Mouse (Mus musculus) cerebellum, adult 18-20 months (tissue): Measurements from ENCODE around the gene Tacr3.

ENCODE experiments used
- DNase-seq, 2 experiments: peaks; one replicate each; pipeline ENCODE4 v3.0.0; 2021

Gene Tacr3

DNA sequence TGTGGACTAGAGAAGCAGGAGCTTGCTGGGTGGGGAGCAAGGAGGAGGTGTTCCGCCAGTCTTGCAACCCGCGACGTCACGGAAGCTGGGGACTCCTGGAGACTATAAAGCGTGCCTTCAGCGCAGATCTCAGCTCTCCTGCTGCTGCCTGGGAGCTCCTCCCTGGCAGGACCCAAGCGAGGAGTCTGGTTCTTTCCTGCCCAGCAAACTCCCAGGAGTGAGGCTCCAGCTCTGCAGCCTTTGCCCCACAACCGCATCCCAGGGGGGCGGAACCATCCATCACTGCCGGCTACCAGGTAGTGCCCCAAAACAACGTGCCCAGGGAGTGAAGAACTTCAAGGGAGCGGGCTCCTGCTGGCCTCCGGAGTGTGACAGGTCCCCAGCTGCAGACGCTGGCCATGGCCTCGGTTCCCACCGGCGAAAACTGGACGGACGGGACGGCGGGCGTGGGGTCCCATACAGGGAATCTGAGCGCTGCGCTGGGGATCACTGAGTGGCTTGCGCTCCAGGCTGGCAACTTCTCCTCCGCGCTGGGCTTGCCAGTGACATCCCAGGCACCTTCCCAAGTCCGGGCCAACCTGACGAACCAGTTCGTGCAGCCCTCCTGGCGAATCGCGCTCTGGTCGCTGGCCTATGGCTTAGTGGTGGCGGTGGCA lies at the start of gene Tacr3:
TSS of gene Tacr3 (plus strand) at position 133 of the 656 bp plus-strand sequence.
- no peak for DNase-seq

- no peak for DNase-seq
Measured at GRCm38 (mm10) chr3:134828492-134828874, 324 bp upstream of the Tacr3 start.

- DNase-seq, result no peak
Measured at GRCm38 (mm10) chr3:134829531-134829921, 719 bp downstream of the Tacr3 start.

- no peak for DNase-seq
Measured at GRCm38 (mm10) chr3:134851342-134851741, 22.5 kb downstream of the Tacr3 start.

GRCm38 (mm10) chr3:134877701-134878100 lies 48.9 kb downstream of the Tacr3 start:
- DNase-seq, result no peak

DNA sequence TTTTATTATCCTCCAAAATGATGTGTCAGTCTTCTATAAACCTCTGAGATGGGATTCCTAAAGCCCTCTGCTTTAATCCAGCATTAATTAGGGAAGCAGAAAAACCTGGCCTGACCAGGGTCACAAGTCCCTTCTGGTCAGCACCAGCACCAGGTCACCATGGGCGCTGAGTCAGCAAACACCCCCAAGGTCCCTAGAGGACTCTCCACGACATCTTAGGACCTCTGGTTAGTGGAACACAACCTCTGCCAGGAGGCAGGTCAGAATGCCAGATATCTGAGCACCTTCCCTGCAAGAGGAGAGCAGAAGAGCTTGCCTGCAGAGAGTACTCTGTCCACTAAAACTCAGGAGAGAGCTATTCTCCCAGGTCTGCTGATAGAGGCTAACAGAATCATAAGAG lies 67.0 kb downstream of the Tacr3 start:
- no peak for DNase-seq

DNA sequence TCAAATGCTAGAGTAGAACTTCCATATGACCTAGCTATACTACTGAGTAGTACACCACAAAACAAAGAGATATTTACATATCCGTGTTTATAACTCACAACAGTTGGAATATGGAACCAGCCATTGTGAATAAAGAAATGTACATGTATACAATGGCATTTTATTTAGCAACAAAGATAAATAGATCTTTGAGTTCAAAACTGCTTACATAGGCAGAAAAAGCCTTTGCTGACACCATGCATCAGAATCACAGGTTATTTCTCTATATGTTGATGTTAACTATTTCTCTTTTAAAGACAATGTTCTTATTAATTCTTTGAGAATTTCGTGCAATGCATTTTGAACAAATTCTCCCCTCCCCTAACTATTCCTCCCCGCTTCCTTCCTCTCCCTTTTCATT lies 80.1 kb downstream of the Tacr3 start:
- no peak for DNase-seq

GRCm38 (mm10) chr3:134934703-134935102 lies 105.9 kb downstream of the Tacr3 start:
- no peak for DNase-seq

- no peak for DNase-seq
Measured at GRCm38 (mm10) chr3:134935461-134935860, 106.7 kb downstream of the Tacr3 start.

DNA sequence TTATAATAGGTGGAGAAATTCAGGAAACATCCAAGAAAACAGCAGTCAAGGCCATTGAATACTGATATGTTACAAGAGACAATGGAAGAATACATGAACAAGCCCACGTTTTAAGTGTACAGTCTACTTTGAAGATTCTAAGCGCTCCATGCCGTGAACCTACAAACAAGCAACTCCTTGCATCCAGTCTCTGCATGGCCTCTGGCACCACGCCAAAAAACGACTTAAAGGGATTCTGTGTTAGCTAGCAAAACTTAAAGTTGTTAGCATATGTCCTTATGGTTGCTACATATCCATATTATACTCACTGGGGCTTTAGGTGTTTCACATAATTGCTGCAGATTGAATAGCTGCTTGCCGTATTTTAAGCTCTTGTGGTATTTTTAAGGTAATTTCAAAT lies 134.7 kb downstream of the Tacr3 start:
- no peak for DNase-seq

- DNase-seq, result no peak
Measured at GRCm38 (mm10) chr3:134978902-134979301, 150.1 kb downstream of the Tacr3 start.

- no peak for DNase-seq
Measured at GRCm38 (mm10) chr3:134980140-134980539, 151.3 kb downstream of the Tacr3 start.
